Mouse (Mus musculus): ENCODE data around the gene Sdhb. TPM values are rescaled to one million over a fixed set of nuclear protein-coding genes. Genes with fewer than 3 reads are reported as not detected.

Sdhb gene
- polyA plus RNA-seq, 1 experiment from 2014 or later = 438 TPM

DNA sequence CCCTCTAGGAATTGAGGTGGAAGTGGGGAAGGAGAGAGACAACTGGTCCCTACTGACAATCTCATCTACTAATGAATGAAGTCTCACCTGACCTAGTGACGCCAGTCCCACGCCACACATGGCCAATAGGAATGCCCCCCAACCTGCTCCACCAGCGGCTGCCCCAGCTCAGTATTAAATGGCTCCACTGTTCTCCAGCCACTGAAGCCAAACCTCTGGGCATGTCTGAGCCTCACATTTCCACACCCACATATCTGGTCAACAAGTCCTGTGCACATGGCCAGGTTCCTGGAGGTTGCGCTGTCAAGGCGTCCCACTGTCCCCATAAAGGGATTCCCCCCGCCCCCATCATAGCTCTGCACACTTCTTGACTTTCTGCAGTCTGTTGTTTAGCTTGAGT is 23.5 kb downstream of the Sdhb start:
- Histone ChIP-seq H3K4me3 (replicated peaks; ENCODE audit: low read length) (no peak overlapping the region), H3K9me3 (ENCODE audit: control insufficient read depth, low read length) (no peaks in the 10 kb centered on the region), H3K27me3 (replicated peaks; ENCODE audit: control insufficient read depth, insufficient read depth, low read length) (no peaks in the 10 kb centered on the region), H3K36me3 (ENCODE audit: control insufficient read depth, insufficient read depth) (peaks cover 4% of the 10 kb centered on the region), H3K27ac (ENCODE audit: low read length) (no peak overlapping the region), H3K4me2 (ENCODE audit: low read length) (no peak overlapping the region), H3K4me1 (replicated peaks; ENCODE audit: control insufficient read depth, insufficient read depth, low read length) (peaks cover 33% of the 10 kb centered on the region), H3K9ac (replicated peaks; ENCODE audit: low read depth, low read length) (no peak overlapping the region)
- ATAC-seq = no peak
- WGBS = 88% methylated on average over 6 of the region's 6 CpGs

DNA sequence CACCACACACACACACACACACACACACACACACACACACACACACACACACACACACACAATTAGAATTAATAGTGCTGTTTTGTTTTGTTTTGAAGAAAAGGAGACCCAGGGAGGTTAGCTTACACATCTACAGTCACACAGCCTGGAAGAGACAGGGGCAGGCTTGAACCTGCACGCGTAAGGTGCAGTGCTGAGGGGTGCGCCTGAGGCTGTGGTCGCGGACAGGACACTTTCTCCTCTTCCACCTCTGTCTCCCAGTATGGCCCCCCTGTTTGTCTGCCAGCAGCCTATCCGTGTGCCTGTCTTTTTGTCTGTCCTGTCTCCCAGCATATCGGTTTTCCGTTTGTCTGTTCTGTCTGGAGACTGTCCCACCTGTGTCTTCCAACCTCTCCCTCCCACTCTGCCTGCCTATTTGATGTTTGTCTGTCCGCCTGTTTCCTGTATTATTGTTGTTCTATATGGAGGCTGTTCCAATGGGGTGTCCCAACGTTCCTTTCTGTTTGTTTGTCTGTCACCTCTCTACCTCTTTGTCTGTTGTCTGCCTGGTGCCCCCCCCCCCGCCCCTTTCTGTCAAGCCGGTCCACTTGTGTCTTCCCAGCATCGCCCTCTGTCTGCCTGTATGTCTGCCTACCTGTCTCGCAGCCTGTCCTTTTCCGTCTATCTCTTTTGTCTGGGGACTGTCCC is 25.2 kb downstream of the Sdhb start:
- Histone ChIP-seq H3K4me2 (ENCODE audit: low read length) (peak overlapping the region; percentile 55), H3K27me3 (replicated peaks; ENCODE audit: control insufficient read depth, insufficient read depth, low read length) (no peaks in the 10 kb centered on the region), H3K9me3 (ENCODE audit: control insufficient read depth, low read length) (no peaks in the 10 kb centered on the region), H3K36me3 (ENCODE audit: control insufficient read depth, insufficient read depth) (no peaks in the 10 kb centered on the region), H3K4me1 (replicated peaks; ENCODE audit: control insufficient read depth, insufficient read depth, low read length) (peaks cover 33% of the 10 kb centered on the region), H3K4me3 (replicated peaks; ENCODE audit: low read length) (peak overlapping the region; percentile 84), H3K9ac (replicated peaks; ENCODE audit: low read depth, low read length) (peak overlapping the region; percentile 93), H3K27ac (ENCODE audit: low read length) (peak overlapping the region; percentile 77)
- 29% methylated on average over 15 of the region's 15 CpGs for WGBS
- peak; percentile 13 for ATAC-seq

DNA sequence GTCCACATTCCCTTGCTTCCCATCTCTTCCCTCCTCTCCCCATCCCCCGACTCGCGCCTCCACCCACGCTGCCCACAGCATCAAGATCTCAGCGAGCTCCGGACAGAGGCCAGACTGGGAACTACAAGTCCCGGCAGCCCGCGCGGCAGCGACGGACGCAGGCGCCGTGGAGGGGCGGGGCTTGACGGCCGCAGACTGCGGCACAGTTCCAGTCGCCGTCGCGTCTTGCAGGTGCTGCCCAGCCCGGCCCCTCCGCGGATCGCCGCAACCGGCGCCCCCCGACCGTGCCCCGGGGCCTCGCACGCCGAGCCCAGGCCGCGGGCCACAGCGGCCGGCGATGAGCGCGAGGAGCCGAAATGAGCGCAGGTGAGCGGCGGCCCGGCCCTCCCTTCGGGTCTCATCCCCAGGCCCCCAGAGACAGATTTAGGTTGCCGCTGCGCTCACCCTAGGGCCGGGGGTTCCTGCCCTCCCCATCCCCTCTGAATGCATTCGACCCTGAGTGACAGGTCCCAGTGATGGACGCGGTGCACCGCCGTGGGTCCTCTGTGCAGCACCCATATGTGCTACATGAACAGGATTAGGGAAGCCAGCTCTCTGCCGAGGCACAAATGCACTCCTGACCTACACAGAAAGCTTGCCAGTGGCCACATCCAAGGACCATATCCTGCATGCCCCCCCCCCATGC is 25.9 kb downstream of the Sdhb start, which contains the start of gene Atp13a2:
Gene Atp13a2 (plus strand): TSS at position 163 of the 685 bp plus-strand sequence.
- Histone ChIP-seq H3K4me3 (replicated peaks; ENCODE audit: low read length) (peak within 1 kb of the TSS; percentile 84), H3K27ac (ENCODE audit: low read length) (peak within 1 kb of the TSS; percentile 77), H3K9me3 (ENCODE audit: control insufficient read depth, low read length) (no peaks in the 10 kb centered on the region), H3K36me3 (ENCODE audit: control insufficient read depth, insufficient read depth) (no peaks in the 10 kb centered on the region), H3K27me3 (replicated peaks; ENCODE audit: control insufficient read depth, insufficient read depth, low read length) (no peaks in the 10 kb centered on the region), H3K9ac (replicated peaks; ENCODE audit: low read depth, low read length) (peak within 1 kb of the TSS; percentile 93), H3K4me1 (replicated peaks; ENCODE audit: control insufficient read depth, insufficient read depth, low read length) (peaks cover 33% of the 10 kb centered on the region), H3K4me2 (ENCODE audit: low read length) (peak within 1 kb of the TSS; percentile 55)
- WGBS = under 1% methylated on average over 57 of the region's 58 CpGs
- ATAC-seq = peak; percentile 93

DNA sequence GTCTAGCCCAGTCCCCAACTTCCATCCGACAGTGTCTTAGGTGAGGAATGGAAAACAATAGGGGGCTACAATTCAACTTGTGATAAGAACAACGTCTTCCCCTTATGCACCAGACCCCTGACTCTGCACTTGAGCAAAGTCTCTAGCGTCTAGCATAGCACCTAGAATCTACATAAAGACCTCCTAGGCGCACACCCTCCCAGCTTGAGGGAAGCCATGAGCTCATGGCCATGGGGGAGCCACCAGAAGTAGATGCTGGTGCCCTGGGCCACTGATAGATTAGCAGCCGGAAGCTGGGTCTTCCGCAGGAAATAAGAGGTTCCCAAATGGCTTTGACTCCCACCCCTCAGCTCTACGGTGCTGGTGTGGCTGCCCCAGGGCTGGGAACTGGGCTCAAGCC is 26.5 kb downstream of the Sdhb start:
- peak overlapping the region; percentile 55 for H3K4me2 ChIP-seq (ENCODE audit: low read length)
- H3K9ac ChIP-seq (replicated peaks; ENCODE audit: low read depth, low read length) = peak overlapping the region; percentile 93
- peak; percentile 2; the same call in 1 of the 2 replicates for ATAC-seq
- peaks cover 33% of the 10 kb centered on the region for H3K4me1 ChIP-seq (replicated peaks; ENCODE audit: control insufficient read depth, insufficient read depth, low read length)
- WGBS = 34% methylated on average over 7 of the region's 7 CpGs
- peaks cover under 1% of the 10 kb centered on the region; the same call in 1 of the 2 replicates for H3K36me3 ChIP-seq (ENCODE audit: control insufficient read depth, insufficient read depth)
- no peaks in the 10 kb centered on the region for H3K27me3 ChIP-seq (replicated peaks; ENCODE audit: control insufficient read depth, insufficient read depth, low read length)
- H3K9me3 ChIP-seq (ENCODE audit: control insufficient read depth, low read length) = no peaks in the 10 kb centered on the region
- H3K4me3 ChIP-seq (replicated peaks; ENCODE audit: low read length) = peak overlapping the region; percentile 84
- no peak overlapping the region for H3K27ac ChIP-seq (ENCODE audit: low read length)

DNA sequence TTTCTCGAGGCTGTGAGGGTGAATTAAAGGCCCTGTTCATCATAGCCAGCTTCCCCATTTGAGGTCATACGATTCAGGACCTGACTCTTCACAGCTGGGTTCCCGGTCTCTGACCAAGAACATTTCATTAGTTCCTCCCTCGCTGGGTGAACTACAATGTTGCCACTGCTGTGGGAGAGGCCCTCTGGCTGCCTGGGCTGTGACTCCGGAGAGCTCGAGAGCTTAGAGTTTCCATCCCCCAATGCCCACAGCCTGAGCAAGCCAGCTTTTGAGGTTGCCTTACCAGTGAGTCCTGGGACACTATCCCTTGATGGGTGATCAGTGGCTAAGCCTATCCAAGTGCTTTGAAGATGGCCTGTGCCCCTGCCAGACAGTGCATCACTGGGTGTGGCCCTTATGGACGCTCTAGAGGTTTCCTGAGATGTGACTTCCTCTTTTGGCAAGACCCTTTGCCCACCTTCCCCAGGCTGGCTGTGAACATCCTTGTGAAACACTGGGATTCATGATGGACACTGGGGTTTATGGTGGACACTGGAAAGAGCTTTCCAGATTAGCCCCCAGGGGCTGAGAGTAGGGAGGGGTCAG is 27.8 kb downstream of the Sdhb start:
- Histone ChIP-seq H3K4me2 (ENCODE audit: low read length) (peak overlapping the region; percentile 24), H3K9ac (replicated peaks; ENCODE audit: low read depth, low read length) (no peak overlapping the region), H3K4me3 (replicated peaks; ENCODE audit: low read length) (no peak overlapping the region), H3K27me3 (replicated peaks; ENCODE audit: control insufficient read depth, insufficient read depth, low read length) (no peaks in the 10 kb centered on the region), H3K27ac (ENCODE audit: low read length) (no peak overlapping the region), H3K9me3 (ENCODE audit: control insufficient read depth, low read length) (no peaks in the 10 kb centered on the region), H3K36me3 (ENCODE audit: control insufficient read depth, insufficient read depth) (peaks cover 9% of the 10 kb centered on the region), H3K4me1 (replicated peaks; ENCODE audit: control insufficient read depth, insufficient read depth, low read length) (peaks cover 27% of the 10 kb centered on the region)
- ATAC-seq = no peak
- WGBS = 63% methylated on average over 7 of the region's 7 CpGs

DNA sequence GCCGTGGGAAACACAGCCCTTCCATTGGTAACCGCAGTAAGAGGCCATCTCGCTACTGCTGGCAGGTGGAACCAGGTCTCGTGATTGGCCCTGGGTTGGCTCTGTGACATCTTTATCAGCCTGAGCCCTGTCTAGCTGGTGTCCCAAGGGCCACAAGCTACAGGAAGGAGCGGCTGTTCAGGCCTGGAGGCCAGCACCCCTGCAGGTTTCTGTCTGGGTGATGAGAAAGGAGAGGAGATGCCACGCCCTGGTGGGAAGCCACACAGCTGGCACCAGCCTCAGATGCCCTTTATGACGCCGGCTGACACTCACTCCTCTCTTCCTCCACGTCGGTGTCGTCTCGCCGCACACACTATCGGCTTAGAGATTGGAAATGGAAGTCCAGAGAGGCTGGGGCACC is 28.4 kb downstream of the Sdhb start:
- no peak for ATAC-seq
- Histone ChIP-seq H3K27ac (ENCODE audit: low read length) (no peak overlapping the region), H3K36me3 (ENCODE audit: control insufficient read depth, insufficient read depth) (peaks cover 12% of the 10 kb centered on the region), H3K4me2 (ENCODE audit: low read length) (no peak overlapping the region), H3K4me3 (replicated peaks; ENCODE audit: low read length) (no peak overlapping the region), H3K9ac (replicated peaks; ENCODE audit: low read depth, low read length) (no peak overlapping the region), H3K4me1 (replicated peaks; ENCODE audit: control insufficient read depth, insufficient read depth, low read length) (peaks cover 27% of the 10 kb centered on the region), H3K9me3 (ENCODE audit: control insufficient read depth, low read length) (no peaks in the 10 kb centered on the region), H3K27me3 (replicated peaks; ENCODE audit: control insufficient read depth, insufficient read depth, low read length) (no peaks in the 10 kb centered on the region)
- 91% methylated on average over 14 of the region's 14 CpGs for WGBS

DNA sequence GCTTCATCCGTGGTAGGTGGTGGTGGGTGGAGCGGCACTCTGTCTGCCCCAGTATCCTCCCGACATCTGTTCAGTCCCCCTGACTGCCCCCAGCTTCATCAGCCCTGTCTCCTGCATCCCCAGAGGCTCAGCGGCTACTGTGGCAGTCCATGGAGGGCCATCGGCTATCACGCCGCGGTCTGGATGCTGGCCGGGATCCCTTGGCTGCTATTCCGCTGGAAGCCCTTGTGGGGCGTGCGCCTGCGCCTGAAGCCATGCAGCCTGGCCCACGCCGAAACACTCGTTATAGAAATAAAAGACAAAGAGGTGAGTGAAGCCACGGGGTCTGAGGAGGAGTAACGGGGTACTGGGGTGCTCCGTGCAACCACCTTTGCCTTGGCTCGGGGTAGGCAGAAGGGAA is 31.2 kb downstream of the Sdhb start:
- no peak for ATAC-seq
- H3K36me3 ChIP-seq (ENCODE audit: control insufficient read depth, insufficient read depth) = peaks cover 34% of the 10 kb centered on the region

DNA sequence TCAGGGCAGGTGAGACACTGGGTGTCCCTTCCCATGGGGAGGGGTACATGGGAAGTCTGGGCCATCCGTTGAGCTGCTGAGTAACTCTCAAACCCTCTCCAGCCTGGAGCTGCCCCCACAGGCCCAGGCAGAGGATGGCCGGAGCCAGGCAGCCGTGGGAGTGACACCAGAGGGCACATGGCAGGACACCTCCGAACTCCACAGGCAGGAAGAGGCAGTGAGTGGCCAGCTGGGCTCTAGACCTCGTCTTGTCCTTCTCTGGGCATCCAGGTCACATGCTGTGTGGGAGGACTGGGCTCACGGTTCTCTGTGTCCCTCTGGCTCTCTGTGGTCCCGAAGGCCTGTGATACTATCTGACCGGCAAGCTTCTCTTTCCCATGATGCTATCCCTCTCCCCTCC is 32.8 kb downstream of the Sdhb start:
- H3K27me3 ChIP-seq (replicated peaks; ENCODE audit: control insufficient read depth, insufficient read depth, low read length) = no peaks in the 10 kb centered on the region

More for the DNA sequence above, 31.2 kb downstream of the Sdhb start:
- H3K4me1 ChIP-seq (replicated peaks; ENCODE audit: control insufficient read depth, insufficient read depth, low read length) = peaks cover 22% of the 10 kb centered on the region
- no peak overlapping the region for H3K4me2 ChIP-seq (ENCODE audit: low read length)
- no peak overlapping the region for H3K27ac ChIP-seq (ENCODE audit: low read length)
- H3K27me3 ChIP-seq (replicated peaks; ENCODE audit: control insufficient read depth, insufficient read depth, low read length) = no peaks in the 10 kb centered on the region
- H3K9me3 ChIP-seq (ENCODE audit: control insufficient read depth, low read length) = no peaks in the 10 kb centered on the region
- whole genome bisulfite sequencing = 80% methylated on average over 20 of the region's 20 CpGs
- no peak overlapping the region for H3K9ac ChIP-seq (replicated peaks; ENCODE audit: low read depth, low read length)
- no peak overlapping the region for H3K4me3 ChIP-seq (replicated peaks; ENCODE audit: low read length)

DNA sequence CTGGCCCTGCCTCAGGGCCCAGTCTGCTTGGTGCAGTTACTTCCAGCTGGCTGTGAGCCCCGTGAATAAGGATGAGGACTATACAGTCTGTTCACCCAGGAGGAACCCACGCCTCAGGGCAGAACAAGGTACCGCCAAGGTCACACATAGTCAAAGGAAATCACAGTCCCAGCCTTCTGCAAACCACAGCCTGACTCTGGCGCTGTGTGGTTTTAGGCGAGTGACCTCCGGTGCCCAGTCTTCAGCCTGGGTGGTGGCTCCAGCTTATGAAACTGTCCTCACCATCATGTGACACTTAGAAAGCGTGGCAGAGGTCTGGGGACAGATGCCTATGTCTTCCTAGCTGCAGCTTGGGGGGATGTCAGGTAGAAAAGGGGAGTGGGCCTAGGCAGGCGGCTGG is 34.8 kb downstream of the Sdhb start:
- ATAC-seq = no peak
- no peak overlapping the region for H3K27ac ChIP-seq (ENCODE audit: low read length)
- no peak overlapping the region for H3K4me2 ChIP-seq (ENCODE audit: low read length)
- no peak overlapping the region for H3K4me3 ChIP-seq (replicated peaks; ENCODE audit: low read length)
- peaks cover 55% of the 10 kb centered on the region for H3K36me3 ChIP-seq (ENCODE audit: control insufficient read depth, insufficient read depth)
- H3K27me3 ChIP-seq (replicated peaks; ENCODE audit: control insufficient read depth, insufficient read depth, low read length) = no peaks in the 10 kb centered on the region
- H3K9me3 ChIP-seq (ENCODE audit: control insufficient read depth, low read length) = no peaks in the 10 kb centered on the region
- no peak overlapping the region for H3K9ac ChIP-seq (replicated peaks; ENCODE audit: low read depth, low read length)
- 93% methylated on average over 8 of the region's 8 CpGs for WGBS
- H3K4me1 ChIP-seq (replicated peaks; ENCODE audit: control insufficient read depth, insufficient read depth, low read length) = no peaks in the 10 kb centered on the region

More for the DNA sequence above, 32.8 kb downstream of the Sdhb start:
- H3K4me2 ChIP-seq (ENCODE audit: low read length) = no peak overlapping the region
- 93% methylated on average over 8 of the region's 8 CpGs for WGBS
- no peak overlapping the region for H3K4me3 ChIP-seq (replicated peaks; ENCODE audit: low read length)
- no peaks in the 10 kb centered on the region for H3K9me3 ChIP-seq (ENCODE audit: control insufficient read depth, low read length)
- H3K36me3 ChIP-seq (ENCODE audit: control insufficient read depth, insufficient read depth) = peaks cover 44% of the 10 kb centered on the region
- H3K27ac ChIP-seq (ENCODE audit: low read length) = no peak overlapping the region
- peaks cover 6% of the 10 kb centered on the region for H3K4me1 ChIP-seq (replicated peaks; ENCODE audit: control insufficient read depth, insufficient read depth, low read length)
- ATAC-seq = no peak
- no peak overlapping the region for H3K9ac ChIP-seq (replicated peaks; ENCODE audit: low read depth, low read length)

Data from forebrain, embryonic 16.5 days (tissue).